Mouse (Mus musculus): Measurements from ENCODE around the gene Bmp6.

- TF ChIP-seq POLR2A (IDR thresholded peaks at IDR 0.05; ENCODE audit: low read depth, low read length), result no peak
- TF ChIP-seq CTCF (IDR thresholded peaks at IDR 0.05; ENCODE audit: extremely low read depth, insufficient read depth, insufficient read length, insufficient replicate concordance), result no peak
These were observed 156.4 kb downstream of the Bmp6 start for GRCm38 (mm10) chr13:38501314-38501713.
